Mouse (Mus musculus): Measurements from ENCODE around the gene Rbm48.

DNA sequence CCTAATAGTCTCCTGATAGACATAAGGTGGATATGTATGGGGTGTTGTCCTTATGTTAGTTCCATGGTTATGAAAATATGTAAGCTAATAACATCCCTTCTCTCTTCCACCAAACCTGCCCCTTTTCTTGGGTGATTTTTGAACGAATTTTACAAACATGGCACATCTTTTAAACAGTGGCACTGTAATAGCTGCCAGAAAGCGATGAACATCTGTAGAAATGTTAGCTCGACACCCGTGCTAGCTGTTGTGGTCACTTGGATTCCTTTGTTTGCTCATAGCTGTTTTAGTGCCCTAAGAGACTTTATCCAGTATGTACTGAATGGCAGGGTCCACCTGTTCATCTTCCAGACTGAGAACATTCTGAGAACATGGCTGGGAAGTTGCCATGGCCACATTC, 25.1 kb downstream of the Rbm48 start, which contains the start of gene 1700109H08Rik:
- TF ChIP-seq CTCF (IDR thresholded peaks at IDR 0.05) (no peak), EP300 (IDR thresholded peaks at IDR 0.05) (no peak)
